Mouse (Mus musculus) activated CD4-positive, CD25-positive, alpha-beta regulatory T cell, adult 9 weeks (primary cell): Measurements from ENCODE around the gene Gm10570. TPM values are rescaled to one million over a fixed set of nuclear protein-coding genes. Genes with fewer than 3 reads are reported as not detected.

Experiments
- polyA plus RNA-seq: library from polyadenylated mRNA; unstranded; fragments of 100-300 nt; shearing (Covaris generic); gene quantifications from one replicate; pipeline ENCODE4 v1.2.1, GENCODE M21; 2017

Gene Gm10570
- not detected for polyA plus RNA-seq

DNA sequence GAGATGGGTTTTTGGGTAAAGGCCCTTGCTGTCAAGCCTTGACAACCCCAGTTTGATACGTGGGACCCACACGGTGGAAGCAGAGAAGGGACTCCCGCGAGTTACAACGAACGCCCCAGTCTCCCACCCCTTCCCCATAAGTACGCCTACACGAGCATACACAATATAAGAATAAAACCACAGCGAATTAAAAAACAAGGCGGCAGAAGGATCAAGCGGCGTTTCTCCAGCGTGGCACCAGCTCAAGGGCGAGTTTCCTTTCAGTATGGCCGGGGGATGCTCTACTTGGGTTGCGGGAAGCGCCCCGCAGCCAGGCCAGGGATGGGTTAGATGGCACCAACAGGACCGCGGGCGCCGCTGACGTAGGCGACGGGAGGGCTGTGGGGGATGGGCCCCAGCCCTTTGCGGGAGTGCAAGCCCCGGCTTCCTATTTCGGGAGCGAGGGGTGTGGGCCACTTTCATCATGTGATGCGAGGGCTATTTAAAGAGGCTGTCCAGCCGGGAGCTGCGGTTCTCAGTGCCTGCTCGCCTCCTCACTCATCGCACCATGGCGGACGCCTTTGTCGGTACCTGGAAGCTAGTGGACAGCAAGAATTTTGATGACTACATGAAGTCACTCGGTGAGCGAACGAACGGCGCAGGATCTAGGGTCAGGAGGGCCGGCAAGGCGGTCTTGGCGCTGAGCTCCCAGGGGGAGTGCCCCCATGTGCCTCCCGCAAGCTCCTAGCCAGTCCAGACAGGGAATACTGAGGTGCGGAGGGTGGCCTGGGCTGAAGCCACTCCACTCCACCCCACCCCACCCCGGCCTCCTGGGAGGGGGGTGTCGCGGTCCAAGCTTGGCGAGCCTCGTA lies at the start of gene Gm10570, which contains the start of gene Fabp3:
Gene Gm10570, minus strand, starts transcription at position 444 of the 851 bp plus-strand sequence.
Gene Fabp3, plus strand, starts transcription at position 365 of the 851 bp plus-strand sequence.

DNA sequence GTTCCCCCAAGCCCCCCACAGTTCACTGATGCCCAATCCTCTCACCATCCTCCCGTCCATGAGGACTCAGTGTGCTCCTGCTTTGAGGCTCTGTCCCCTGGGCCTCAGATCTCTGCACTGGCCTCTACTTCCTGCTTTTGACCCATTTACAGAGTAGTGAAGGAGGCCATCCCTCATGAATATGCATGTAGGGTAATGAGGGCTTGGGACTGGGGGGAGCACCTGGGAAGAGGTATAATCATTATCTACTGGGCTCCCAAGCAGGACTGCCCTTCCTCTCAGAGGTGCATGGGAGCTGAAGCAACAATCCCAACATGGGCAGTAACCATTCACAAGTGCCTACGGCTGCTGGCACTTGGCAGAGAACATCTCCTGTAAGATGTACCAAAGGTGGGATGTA lies 29.4 kb downstream of the Gm10570 start, which contains the start of gene Serinc2:
Gene Serinc2, minus strand, starts transcription at position 101 of the 400 bp plus-strand sequence.

Other genes with a start within 250 kb of the Gm10570 start
- 73.4 TPM for gene Pef1, start 206.1 kb downstream of the Gm10570 start, polyA plus RNA-seq
- not detected for gene Hcrtr1, start 169.3 kb downstream of the Gm10570 start, polyA plus RNA-seq
- gene Tinagl1, start 133.6 kb downstream of the Gm10570 start, polyA plus RNA-seq: 0.51 TPM
- gene Gm853, start 86.3 kb downstream of the Gm10570 start, polyA plus RNA-seq: not detected
- 0.57 TPM for gene Serinc2, start 29.5 kb downstream of the Gm10570 start, polyA plus RNA-seq
- 0.34 TPM for gene Fabp3, start 79 bp downstream of the Gm10570 start, polyA plus RNA-seq
- gene Zcchc17, start 51.3 kb upstream of the Gm10570 start, polyA plus RNA-seq: 80.3 TPM
- 122 TPM for gene Snrnp40, start 51.5 kb upstream of the Gm10570 start, polyA plus RNA-seq